Mouse (Mus musculus): ENCODE data around the gene Rptn.
"Not testable (repeated sequence)": the region's sequence is repeated elsewhere in the genome, so short reads cannot be mapped to it uniquely, and the experiment has no call there.

Gene Rptn

DNA sequence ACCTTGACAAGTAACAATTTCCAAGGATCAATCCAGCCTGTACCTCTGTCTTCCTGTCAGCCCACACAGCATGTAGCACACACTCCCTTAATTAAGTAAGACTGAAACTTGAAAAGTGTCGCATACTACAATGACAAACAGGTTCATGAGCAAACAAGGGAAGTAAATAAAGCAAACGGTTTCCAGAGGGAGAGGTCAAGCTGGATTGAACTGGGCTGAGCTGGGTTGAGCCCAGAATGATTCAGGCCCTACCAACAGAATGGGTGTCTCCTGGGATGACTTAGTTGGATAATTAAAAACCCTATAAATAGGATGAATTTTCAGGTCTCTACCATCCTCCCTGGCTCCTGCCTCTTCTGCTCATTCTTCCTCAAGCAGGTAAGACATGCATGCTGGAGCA lies at the start of gene Rptn:
Gene Rptn, plus strand, starts transcription at position 334 of the 400 bp plus-strand sequence.
- no peak for DNase-seq (ENCODE audit: low read depth)

DNA sequence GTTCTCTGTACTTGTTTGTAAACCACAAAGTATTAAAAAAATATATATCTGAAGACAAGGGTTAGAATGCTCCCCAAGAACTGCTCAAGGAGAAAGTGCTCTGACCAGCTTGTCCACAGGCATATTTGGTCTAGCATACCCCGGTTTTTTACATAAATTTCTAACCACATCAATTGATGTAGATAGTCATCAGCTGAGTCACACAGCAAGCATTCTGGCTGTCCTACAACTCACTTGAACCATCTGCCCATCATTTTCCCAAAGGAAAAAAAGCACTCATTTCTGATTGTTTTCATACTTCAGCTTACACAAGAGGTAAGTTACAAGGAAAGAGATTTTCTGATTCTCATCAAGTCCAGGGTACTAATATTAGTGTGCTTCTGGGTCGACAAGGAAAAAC lies 46.6 kb upstream of the Rptn start:
- no peak for DNase-seq (ENCODE audit: low read depth)

DNA sequence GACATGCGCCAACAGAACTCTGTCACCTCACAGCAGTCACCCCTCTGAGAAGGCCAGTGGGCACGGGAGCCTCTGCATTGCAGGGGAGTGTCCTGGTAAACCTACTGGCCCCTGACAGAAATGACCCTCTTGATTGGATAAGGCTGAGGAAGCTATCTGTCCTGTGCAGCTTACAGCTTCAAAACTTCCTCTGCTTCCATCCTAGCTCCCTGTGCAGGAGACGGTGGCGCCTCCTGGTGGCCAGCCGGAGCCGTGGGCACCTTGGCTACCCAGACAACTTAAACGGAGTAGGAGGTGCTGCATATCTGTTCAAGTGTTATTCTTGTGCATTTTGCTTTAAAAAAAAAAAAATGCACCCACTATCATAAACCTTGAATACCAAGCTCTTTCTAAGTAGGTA lies 33.5 kb upstream of the Rptn start:
- DNase-seq (ENCODE audit: low read depth), result peak; percentile 28

DNA sequence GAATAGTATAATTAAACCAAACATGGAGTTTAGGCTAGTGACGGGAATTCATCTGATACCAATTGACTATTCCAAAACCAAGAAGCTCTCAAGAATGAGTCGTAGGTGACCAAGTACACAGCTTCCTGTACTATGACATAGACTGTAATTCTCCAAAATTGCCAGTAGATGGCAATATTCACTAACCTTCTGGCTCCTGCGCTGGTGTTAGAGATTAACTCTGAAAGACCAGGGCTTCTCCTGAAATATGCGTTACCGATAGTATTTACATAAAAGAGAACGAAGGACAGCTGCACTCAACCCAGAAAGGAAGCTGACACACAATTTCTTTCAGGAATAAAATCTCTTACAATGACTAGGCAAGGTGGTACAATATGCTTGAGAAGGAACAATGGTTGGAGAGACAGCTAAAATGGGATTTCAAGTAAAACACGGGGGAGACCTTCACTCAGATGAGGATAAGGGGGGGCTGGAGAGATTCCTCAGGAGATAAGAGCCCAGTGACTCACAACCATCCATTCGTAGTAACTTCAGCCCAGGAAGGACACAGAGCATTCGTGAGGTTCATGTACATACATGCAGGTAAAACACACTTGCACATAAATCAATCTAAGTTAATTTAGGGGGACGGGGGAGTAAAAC lies 31.4 kb upstream of the Rptn start:
- DNase-seq (ENCODE audit: low read depth), result peak; percentile 33

DNA sequence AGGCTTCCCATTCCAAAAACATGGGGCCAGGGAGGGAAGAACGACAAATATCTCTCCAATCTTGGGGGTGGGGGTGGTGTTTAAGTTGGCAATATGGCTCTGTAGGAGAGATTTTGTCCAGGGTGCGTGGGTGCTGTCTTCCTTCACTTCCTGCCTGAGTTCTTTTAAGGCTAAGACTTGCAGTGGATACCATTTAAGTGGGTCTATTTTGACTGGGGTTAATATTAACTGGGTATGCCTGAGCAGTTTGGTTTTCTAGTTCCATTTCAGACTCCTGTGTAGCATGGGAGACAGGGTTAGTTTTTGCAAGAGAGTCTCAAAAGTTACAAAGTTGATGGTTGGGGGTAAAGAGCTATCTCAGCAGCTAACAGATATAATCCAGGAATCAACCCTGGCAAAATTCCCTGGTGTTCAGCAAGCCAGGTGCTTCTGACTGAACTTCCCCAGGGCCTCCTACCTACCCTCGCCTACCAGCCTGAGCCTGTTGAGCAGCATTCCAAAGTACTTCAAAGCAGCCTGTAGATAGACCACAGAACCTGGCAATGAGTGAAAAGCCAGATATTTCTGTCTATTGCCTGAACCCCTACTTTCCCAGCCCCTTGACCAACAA lies 26.4 kb upstream of the Rptn start:
- no peak for DNase-seq (ENCODE audit: low read depth)

DNA sequence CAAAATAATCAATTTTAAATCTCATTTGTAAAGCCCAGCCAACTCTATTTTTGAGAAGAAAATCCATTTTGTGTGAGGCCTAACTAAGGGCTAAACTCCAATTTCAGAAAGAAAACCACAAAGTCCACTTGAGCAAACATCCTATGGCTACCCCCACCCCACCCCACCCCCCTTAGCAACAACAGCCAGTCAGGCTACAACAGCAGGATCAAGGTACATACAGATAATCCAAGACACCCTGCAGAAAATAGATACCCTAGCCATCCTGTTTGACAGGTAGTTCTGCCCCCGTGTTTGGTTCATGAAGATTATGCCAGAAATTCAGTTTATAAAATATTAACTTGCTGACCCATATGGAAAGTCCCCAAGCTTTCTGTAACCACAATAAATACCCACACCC lies 25.3 kb upstream of the Rptn start:
- no peak for DNase-seq (ENCODE audit: low read depth)

DNA sequence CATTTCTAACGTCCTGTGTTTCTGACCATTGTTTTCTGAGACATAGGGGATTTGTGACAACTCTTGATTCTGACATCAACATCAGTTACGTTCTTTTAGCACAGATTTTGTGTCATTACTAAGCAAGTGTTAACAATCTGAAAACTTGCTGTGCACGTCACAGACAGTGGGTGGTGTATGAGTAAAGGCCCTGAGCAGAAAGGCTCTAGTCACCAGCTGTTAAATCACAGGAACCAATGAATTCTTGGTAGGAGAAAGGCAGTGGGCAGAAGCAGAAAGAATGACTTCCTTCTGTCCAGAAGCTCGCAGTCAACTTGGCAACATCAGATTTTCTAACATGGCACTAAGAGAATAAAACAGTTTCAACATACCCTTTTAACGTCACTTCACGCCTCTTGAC lies 20.1 kb upstream of the Rptn start:
- DNase-seq (ENCODE audit: low read depth), result no peak

DNA sequence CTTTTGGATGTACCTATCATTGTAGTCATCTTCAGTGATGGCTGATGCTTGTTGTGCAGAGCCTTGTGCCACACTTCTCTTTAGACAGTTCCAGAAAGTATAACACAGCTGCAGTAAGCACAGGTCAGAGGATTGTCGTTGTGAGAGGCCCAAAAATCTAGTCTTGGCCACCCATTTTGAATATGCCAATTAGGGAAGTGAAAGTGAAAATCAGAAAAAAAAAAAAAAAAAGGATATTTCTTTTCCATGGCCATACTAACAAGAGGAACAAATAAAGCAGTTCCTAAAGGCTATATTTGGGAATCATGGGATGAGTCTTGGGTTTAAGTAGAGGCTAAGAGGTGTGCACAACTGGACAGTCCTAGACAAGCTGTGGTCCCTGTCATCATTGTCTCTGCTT lies 18.3 kb upstream of the Rptn start:
- no peak for DNase-seq (ENCODE audit: low read depth)

DNA sequence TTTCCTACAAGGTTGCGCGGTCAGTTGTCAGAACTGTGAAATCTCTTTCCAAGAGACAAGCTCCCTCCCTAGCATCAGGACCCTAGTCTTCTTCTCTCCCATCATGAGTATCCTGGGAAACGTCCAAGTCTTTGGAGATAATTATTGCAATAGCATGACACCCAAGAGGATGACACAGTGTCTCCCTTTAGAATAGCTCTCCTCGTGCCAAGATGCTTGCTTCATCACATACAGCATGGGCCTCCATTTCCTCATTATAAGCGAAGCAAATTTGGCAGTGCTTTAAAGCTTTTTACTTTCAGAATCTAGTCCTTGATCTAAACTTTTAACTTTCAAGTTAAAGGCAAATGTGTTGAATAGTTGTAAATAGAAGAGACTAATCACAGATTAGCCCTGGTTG lies 17.9 kb upstream of the Rptn start:
- no peak for DNase-seq (ENCODE audit: low read depth)

DNA sequence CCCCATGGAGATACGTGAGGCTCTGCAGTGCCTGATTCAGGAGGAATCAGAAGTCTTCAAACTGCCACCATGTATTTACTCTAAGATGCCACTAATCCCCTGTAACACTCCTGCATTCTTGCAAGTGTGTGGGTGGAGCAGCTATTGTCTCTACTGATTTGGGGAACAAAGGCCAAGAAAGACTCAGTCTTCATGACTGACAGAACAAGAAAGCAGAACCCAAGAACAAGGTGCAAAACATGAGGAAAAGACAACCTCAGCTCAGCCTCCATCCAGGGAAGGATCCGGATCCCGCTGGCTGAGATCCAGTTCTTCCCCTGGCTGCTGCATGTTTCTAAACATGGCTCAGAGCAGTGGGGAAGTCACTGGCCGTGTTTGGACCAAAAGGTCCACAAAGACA lies 15.4 kb upstream of the Rptn start:
- no peak for DNase-seq (ENCODE audit: low read depth)

DNA sequence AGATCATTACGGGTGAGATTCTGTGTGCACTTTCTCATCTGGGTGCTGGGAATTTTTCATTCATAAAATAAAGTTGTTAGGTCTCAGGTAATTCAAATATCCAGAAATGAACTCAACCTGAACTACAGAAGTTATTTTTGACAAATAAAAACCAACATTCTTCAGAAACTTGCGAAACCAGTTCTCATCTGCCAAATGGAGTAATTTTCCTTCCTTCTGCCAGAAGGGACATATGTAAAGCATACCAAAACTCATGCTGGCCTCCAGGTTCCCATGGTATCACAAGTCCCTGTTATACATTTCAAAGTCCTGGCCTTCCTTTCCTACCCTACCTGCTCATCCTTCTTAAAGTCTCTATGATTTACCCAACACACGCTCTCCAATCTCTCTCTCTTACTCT lies 10.4 kb downstream of the Rptn start:
- DNase-seq (ENCODE audit: low read depth), result no peak

DNA sequence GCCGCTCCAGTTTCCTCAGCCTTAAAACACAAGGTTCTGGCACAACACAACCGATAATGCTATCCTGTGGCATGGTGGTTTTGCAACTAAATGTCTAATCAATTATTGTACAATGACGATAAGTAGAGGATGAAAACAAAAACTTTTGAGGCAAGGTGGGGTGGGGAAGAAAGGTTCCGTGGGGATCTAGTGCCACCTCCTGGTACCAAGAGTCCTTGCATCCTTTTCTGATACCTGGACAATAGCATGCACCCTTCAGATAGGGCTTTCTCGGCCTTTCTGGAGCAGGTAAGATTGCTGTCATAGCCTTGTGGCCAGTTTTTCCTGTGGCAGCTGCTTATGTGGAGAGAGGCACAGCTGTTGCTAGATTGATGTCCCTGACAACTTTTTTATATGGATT lies 13.5 kb downstream of the Rptn start:
- DNase-seq (ENCODE audit: low read depth), result peak; percentile 5

DNA sequence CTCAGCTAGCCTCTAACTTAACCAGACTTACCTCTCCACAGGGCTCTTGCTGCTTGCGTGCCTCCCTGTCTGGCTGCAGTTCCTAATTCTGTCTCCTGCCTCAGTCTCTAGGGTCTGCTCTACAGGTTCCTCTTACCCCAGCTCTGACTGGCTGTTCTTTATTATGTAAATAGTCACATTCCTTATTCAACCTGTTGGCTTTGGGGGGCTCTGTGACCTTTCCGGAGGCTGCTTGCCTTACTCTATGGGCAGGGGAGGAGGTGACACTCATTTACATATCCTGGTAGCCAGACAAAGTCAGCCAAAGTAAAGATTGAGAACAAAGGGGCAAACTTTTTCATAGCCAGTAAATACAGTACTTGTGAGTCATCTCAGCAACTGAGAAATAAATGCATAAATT lies 18.4 kb downstream of the Rptn start:
- no peak for DNase-seq (ENCODE audit: low read depth)

DNA sequence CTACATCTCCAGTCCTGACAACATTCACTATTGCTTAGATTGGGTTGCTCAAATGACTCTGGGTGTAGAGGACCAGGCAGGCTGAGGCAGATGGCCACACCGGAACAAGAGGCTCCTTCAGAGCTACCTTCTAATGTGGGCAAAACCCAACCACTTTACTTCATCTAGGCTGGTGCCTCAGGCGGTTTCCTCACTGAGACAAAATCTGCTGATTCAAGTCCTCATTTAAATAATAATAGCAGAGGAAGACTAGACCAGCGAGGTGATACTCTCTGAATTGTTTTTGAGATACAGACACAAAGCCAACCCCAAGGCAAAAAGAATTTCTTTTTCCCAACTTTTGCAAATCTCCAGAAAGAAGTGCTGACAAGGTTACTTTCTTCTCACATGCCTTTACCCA lies 38.2 kb downstream of the Rptn start:
- no peak for DNase-seq (ENCODE audit: low read depth)

DNA sequence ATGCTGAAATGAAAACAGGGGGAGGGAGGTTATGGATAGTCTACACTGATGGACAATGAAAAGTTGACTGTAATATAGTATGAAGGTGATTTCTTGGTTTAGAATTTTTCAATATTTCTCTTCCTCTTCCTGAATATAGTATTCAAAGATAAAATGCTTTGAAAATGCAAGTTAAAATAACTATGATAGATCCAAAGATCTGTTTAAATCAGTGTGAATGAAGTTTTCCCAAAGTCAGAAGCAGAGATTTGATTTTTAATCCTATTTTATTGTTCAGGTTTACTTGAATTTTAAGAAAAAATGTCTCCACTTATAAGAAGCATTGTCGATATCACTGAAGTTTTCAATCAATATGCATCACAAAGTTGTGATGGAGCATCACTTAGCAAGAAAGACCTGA lies 48.5 kb downstream of the Rptn start, which contains the start of gene Tchh:
Gene Tchh, plus strand, starts transcription at position 301 of the 400 bp plus-strand sequence.
- no peak for DNase-seq (ENCODE audit: low read depth)

DNA sequence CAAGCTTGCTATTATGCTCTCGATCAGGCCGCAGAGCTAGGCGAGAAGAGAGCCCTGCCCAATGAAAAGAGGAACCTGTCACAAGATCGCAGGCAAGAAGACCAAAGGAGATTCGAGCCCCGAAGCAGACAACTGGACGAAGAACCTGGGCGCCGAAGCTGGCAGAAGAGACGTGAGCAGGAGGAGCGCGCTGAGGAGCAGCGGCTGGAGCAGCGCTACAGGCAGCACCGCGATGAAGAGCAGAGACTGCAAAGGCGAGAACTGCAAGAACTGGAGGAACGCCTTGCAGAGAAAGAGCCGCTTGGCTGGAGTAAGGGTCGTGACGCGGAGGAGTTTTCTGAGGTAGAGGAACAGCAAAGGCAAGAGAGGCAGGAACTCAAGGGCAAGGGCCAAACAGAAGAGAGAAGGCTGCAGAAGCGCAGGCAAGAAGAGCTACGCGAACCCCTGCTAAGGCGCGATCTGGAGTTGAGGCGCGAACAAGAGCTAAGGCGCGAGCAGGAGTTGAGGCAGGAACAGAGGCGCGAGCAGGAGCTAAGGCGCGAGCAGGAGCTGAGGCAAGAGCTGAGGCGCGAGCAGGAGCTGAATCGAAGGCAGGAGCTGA lies 50.1 kb downstream of the Rptn start:
- DNase-seq (ENCODE audit: low read depth), result no peak

DNA sequence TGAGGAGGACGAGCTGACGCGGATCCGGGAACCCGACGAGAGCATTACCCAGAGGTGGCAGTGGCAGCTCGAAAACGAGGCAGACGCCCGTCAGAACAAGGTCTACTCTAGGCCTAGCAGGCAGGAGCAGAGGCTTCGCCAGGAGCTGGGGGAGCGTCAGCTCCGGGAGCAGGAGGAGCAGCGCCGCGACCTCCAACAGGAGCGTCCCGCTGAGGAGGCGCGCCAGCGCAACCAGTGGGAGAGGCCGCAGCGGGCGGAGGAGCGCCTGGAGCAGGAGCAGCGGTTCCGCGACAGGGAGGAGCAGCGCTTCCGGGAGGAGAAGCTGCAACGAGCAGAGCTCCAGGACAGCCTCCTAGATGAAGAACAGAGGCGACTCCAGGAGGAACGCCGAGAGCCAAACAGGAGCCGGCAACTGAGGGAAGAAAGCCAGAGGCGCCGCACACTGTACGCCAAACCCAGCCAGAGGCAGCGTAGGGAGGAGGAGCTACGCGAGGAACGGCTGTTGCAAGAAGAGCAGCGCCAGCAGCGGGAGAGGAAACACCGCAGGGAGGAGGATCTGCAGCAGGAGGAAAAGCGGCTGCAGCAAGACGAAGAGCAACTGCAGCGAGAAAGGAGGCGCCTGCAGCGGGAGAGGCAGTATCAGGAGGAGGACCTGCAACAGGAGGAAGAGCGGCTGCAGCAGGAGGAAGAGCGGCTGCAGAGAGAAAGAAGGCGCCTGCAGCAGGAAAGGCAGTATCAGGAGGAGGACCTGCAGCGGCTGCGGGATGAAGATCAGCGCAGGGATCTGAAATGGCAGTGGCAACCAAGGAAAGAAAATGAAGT lies 51.1 kb downstream of the Rptn start:
- DNase-seq (ENCODE audit: low read depth), result no peak

DNA sequence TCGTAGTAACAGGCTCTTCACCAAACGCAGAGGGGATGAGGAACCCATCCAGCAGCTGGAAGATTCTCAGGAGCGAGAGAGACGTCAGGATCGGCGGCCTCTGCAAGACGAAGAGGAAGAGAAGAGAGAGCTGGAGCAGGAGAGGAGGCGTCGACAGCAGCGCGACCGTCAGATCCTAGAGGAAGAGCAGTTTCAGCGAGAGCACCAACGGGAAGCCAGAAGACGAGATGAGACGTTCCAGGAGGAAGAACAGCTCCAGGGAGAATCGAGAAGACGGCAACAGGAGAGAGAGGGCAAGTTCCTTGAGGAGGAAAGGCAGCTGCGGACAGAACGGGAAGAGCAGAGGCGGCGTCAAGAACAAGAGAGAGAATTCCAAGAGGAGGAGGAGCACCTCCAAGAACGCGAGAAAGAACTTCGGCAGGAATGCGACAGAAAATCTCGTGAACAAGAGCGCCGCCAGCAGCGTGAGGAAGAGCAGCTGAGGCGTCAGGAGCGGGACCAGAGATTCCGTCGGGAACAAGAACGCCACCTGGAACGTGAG lies 51.7 kb downstream of the Rptn start:
- no peak for DNase-seq (ENCODE audit: low read depth)

DNA sequence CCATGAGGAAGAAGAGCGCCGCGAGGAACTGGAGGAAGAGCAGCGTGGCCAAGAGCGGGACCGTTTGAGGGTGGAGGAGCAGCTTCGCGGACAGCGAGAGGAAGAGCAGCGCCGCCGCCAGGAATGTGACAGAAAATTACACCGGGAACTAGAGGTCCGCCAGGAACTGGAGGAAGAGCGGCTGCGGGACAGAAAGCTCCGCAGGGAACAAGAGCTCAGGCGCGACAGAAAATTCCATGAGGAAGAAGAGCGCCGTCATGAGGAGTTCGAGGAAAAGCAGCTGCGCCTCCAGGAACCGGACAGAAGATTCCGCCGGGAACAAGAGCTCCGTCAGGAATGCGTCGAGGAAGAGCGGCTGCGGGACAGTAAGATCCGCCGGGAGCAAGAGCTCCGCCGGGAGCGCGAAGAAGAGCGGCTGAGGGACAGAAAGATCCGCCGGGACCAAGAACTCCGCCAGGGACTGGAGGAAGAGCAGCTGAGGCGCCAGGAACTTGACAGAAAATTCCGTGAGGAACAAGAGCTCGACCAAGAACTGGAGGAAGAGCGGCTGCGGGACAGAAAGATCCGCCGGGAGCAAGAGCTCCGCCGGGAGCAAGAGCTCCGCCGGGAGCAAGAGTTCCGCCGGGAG lies 52.7 kb downstream of the Rptn start:
- no peak for DNase-seq (ENCODE audit: low read depth)

DNA sequence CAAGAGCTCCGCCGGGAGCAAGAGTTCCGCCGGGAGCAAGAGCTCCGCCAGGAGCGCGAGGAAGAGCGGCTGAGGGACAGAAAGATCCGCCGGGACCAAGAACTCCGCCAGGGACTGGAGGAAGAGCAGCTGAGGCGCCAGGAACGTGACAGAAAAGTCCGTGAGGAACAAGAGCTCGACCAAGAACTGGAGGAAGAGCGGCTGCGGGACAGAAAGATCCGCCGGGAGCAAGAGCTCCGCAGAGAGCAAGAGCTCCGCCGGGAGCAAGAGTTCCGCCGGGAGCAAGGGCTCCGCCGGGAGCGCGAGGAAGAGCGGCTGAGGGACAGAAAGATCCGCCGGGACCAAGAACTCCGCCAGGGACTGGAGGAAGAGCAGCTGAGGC lies 53.2 kb downstream of the Rptn start:
- not testable (repeated sequence) for DNase-seq (ENCODE audit: low read depth)

DNA sequence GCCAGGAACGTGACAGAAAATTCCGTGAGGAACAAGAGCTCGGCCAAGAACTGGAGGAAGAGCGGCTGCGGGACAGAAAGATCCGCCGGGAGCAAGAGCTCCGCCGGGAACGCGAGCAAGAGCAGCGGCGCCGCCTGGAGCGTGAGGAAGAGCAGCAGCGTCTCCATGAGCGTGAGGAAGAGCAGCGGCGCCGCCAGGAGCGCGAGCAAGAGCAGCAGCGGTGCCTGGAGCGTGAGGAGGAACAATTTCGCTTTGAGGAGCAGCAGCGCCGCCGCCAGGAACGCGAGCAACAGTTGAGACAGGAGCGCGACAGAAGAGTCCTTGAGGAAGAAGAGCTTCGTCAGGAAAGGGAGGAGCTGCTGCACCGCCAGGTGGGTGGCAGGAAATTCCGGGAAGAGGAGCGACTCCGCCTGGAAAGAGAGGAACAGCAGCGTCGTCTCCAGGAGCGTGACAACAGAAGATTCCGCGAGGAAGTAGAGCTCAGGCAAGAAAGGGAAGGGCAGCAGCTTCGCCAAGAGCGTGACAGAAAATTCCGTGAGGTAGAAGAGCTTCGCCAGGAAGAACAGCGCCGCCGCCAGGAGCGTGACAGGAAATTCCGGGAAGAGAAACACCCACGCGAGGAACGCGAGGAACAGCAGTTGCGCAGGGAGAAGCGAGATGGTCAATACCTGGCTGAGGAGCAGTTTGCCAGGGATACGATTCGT lies 53.8 kb downstream of the Rptn start:
- no peak for DNase-seq (ENCODE audit: low read depth)

Data from c-Kit-positive CD71-negative TER-119-negative erythroid progenitor cells, embryonic 14.5 days (primary cell).